Mouse (Mus musculus) heart, embryonic 16.5 days (tissue): ENCODE measurements around the gene AI661453. TPM values are rescaled to one million over a fixed set of nuclear protein-coding genes. Genes with fewer than 3 reads are reported as not detected.

Experiments used
- ATAC-seq: fragments of 200-750 bp; cut with Nextera tagmentation; replicated peaks from 2 replicates; pipeline ENCODE4 v1.8.0; 2017; ENCODE audit warnings: moderate number of reproducible peaks; ENCODE audit not compliant: insufficient read depth, low FRiP score; ENCODE audit errors: extremely low read depth
- H3K27ac ChIP-seq: fragments of 300-500 bp; sonication (generic); 2 replicates; pipeline ENCODE4 v1.5.1; 2014; ENCODE audit warnings: mild to moderate bottlenecking, low read length, control low read depth, moderate library complexity
- H3K27me3 ChIP-seq: fragments of 300-500 bp; sonication (generic); 2 replicates; pipeline ENCODE4 v1.6.1; 2014; ENCODE audit warnings: low read length, mixed read lengths; ENCODE audit not compliant: control insufficient read depth, insufficient read depth
- H3K36me3 ChIP-seq: fragments of 300-500 bp; sonication (generic); 2 replicates; pipeline ENCODE4 v1.6.1; 2014; ENCODE audit not compliant: control insufficient read depth, insufficient read depth
- H3K4me1 ChIP-seq: fragments of 300-500 bp; sonication (generic); 2 replicates; pipeline ENCODE4 v1.6.1; 2014; ENCODE audit warnings: low read length, mixed read lengths; ENCODE audit not compliant: control insufficient read depth, insufficient read depth
- H3K4me2 ChIP-seq: fragments of 300-500 bp; sonication (generic); 2 replicates; pipeline ENCODE4 v1.6.1; 2014; ENCODE audit warnings: low read depth, mild to moderate bottlenecking, control low read depth, low read length
- H3K4me3 ChIP-seq: fragments of 300-500 bp; sonication (generic); 2 replicates; pipeline ENCODE4 v1.5.1; 2014; ENCODE audit warnings: mild to moderate bottlenecking, control low read depth, low read length
- H3K9ac ChIP-seq: fragments of 300-500 bp; sonication (generic); 2 replicates; pipeline ENCODE4 v1.6.1; 2014; ENCODE audit warnings: low read length, control low read depth
- H3K9me3 ChIP-seq: fragments of 300-500 bp; sonication (generic); replicated peaks from 2 replicates; pipeline ENCODE4 v1.6.1; 2016; ENCODE audit warnings: low read length; ENCODE audit not compliant: control insufficient read depth
- WGBS: fragments of 180-500 bp; shearing (Covaris S2); extraction: QIAGEN DNeasy Blood & Tissue Kit; methylation state at CpG from one replicate; pipeline ENCODE4 v1.1.7; 2014; 5-methylcytosine and 5-hydroxymethylcytosine counted together
- polyA plus RNA-seq: library from polyadenylated mRNA; unstranded; fragments of >200 nt; fragmentation: Nextera tagmentation; extraction: Ambion mirVana; gene quantifications from 2 replicates; pipeline ENCODE4 v1.2.1, GENCODE M21; 2015

The AI661453 gene
- polyA plus RNA-seq, 1 experiment from 2014 or later, result 0.77 TPM

DNA sequence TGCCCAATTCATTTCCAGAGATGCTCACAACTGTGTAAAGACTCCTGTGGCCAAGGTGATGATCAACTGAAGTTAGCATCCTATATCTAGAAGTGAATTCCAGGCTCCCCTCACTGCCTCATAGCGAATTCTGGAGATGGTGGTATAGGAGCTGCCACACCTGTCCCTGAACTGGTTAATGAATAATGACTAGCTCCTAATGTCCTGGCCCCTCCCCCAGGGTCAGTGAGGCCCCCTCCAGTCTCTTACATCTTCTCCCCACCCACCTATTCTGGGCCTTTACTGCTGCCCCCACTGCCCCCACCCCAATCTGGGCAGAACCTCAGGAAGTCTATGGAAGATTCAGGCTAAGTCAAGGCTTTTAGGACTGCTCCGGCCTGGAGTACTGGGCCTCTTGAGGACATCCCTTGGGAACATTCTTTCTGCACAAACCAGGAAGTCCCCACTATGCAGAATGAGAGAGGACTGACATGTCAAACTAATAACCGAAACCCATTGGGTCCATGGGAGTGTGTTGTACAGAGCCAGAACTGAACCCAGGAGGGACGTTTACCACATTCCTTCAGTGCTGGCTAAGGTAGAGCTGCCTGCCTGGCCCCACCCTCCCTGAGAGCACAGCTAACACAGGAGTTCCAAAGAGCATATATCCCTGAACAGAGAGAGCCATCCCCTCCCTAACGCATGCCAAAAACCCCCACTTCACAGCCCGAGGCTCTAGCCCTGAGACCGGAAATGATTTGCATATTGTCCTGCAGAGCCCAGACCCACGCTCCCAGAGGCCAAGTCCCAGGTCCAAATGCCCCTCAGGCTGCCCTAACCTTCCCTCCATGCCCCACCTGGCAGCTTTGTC lies 12.3 kb downstream of the AI661453 start:
- Histone ChIP-seq H3K9ac (peak overlapping the region; percentile 16; the same call in 1 of the 2 replicates), H3K27ac (peak overlapping the region; percentile 87), H3K4me1 (peaks cover 69% of the 10 kb centered on the region), H3K27me3 (no peaks in the 10 kb centered on the region), H3K9me3 (no peaks in the 10 kb centered on the region), H3K36me3 (no peaks in the 10 kb centered on the region), H3K4me2 (no peak overlapping the region), H3K4me3 (no peak overlapping the region)
- WGBS, result 25% methylated on average over 8 of the region's 8 CpGs
- ATAC-seq, result no peak

DNA sequence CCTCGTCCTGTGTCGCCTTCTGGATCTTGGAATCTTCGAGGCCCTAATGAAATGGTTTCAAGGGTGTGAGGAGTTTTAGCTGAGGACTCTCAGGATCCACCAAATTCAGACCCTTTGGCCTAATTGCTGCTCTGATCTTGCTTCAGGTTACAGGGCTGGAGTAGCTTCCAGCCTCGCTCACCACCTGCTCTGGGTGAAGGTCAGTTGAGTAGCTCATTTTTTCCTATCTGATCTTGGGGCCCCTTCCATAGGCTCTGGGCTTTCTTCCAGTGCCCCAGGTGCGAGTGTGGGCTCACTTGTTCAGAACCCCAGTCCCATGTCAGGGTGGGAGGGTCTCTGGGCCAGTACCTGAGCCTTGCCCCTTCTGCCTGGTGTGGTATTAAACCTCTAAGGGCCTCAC lies 13.0 kb downstream of the AI661453 start:
- H3K4me1 ChIP-seq, result peaks cover 65% of the 10 kb centered on the region
- ATAC-seq, result no peak
- no peak overlapping the region for H3K4me3 ChIP-seq
- H3K36me3 ChIP-seq, result no peaks in the 10 kb centered on the region
- H3K27me3 ChIP-seq, result no peaks in the 10 kb centered on the region
- no peak overlapping the region; the same call in none of the 2 replicates for H3K9ac ChIP-seq
- 65% methylated on average over 5 of the region's 5 CpGs for WGBS
- no peak overlapping the region for H3K4me2 ChIP-seq
- H3K9me3 ChIP-seq, result no peaks in the 10 kb centered on the region
- peak overlapping the region; percentile 87 for H3K27ac ChIP-seq

DNA sequence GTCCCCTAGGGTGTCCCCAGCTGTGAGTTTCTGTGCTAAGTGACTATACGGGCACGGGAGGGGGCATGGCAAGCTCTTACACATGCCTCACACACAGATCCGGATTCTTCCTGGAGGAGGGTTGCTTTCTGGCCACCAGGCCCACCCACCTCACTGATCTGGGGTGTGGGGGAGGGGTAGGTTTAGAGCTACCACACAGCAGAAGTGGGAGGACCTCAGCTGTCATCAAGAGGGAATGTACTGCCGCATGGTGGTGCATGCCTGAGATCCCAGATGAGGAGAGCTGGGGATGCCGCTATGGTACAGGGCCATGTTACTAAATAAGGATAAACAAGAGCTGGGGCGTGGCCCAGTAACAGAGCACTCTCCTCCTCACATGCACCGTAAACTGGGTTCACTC lies 13.8 kb downstream of the AI661453 start:
- peak overlapping the region; percentile 87 for H3K27ac ChIP-seq
- 26% methylated on average over 7 of the region's 7 CpGs for WGBS
- no peak overlapping the region for H3K4me3 ChIP-seq
- H3K9ac ChIP-seq, result peak overlapping the region; percentile 21; the same call in 1 of the 2 replicates
- no peaks in the 10 kb centered on the region for H3K9me3 ChIP-seq
- peak; percentile 82 for ATAC-seq
- H3K36me3 ChIP-seq, result no peaks in the 10 kb centered on the region
- H3K27me3 ChIP-seq, result no peaks in the 10 kb centered on the region
- peaks cover 72% of the 10 kb centered on the region for H3K4me1 ChIP-seq
- no peak overlapping the region for H3K4me2 ChIP-seq

- Histone ChIP-seq H3K27me3 (no peaks in the 10 kb centered on the region), H3K36me3 (no peaks in the 10 kb centered on the region), H3K27ac (peak overlapping the region; percentile 87), H3K9ac (0 out of 2 replicates have a peak overlapping the region, but pooled peaks have one; percentile 28), H3K9me3 (no peaks in the 10 kb centered on the region), H3K4me2 (no peak overlapping the region), H3K4me3 (no peak overlapping the region), H3K4me1 (peaks cover 70% of the 10 kb centered on the region)
- WGBS, result 60% methylated on average over 12 of the region's 12 CpGs
- no peak for ATAC-seq
These were observed 14.6 kb downstream of the AI661453 start for GRCm38 (mm10) chr17:47450880-47451565.

DNA sequence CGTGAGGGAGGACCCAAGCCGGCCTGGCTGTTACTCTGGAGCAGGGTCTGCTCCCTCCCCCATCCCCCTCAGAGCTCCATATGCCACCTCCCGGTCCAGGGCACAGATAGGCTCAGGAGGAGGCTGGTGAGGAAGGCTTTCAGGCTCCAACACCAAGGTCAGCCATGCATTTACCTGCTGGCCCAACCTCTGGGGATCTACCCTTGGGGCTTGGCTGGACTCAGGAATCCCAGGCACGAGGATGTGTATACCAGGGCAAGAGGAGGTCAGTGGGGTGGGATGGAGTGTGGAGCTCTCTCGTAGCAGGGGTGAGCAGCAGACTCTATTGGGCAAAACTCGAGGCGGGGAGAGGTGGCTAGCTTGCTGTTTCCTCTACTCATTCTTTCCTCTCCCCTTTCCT lies 16.5 kb downstream of the AI661453 start:
- H3K36me3 ChIP-seq, result no peaks in the 10 kb centered on the region
- no peak overlapping the region for H3K4me2 ChIP-seq
- H3K4me3 ChIP-seq, result no peak overlapping the region
- peak overlapping the region; percentile 1; the same call in 1 of the 2 replicates for H3K27ac ChIP-seq
- no peak overlapping the region for H3K9ac ChIP-seq
- peaks cover 60% of the 10 kb centered on the region for H3K4me1 ChIP-seq
- H3K9me3 ChIP-seq, result no peaks in the 10 kb centered on the region
- 36% methylated on average over 7 of the region's 7 CpGs for WGBS
- no peaks in the 10 kb centered on the region for H3K27me3 ChIP-seq
- no peak for ATAC-seq

DNA sequence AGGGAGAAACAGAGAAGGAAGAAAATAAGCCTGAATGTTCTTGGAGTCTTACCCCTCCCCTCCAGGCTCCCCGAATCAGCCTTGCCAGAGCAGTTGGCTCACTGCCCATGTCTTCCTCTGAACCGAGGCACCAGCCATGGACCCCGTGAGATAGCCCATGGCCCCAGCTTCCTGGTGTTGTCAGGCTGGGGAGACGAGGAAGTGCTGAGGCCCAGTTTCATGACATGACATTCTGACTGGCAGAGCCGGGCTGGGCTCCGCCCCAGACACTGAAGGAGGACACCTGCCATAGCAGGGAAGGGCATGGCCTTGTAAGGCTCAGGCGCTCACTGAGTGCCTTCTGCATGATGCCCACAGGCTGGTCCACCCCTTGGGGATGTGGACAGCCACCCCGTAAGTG lies 18.3 kb downstream of the AI661453 start:
- Histone ChIP-seq H3K27ac (0 out of 2 replicates have a peak overlapping the region, but pooled peaks have one; percentile 7), H3K4me2 (no peak overlapping the region), H3K9ac (0 out of 2 replicates have a peak overlapping the region, but pooled peaks have one; percentile 2), H3K27me3 (no peaks in the 10 kb centered on the region), H3K36me3 (no peaks in the 10 kb centered on the region), H3K4me3 (no peak overlapping the region), H3K9me3 (no peaks in the 10 kb centered on the region), H3K4me1 (peaks cover 49% of the 10 kb centered on the region)
- ATAC-seq, result 0 out of 2 replicates have a peak, but pooled peaks have one; percentile 15
- 35% methylated on average over 8 of the region's 8 CpGs for WGBS

- ATAC-seq, result no peak
These were observed 21.9 kb downstream of the AI661453 start for GRCm38 (mm10) chr17:47458310-47458709.

DNA sequence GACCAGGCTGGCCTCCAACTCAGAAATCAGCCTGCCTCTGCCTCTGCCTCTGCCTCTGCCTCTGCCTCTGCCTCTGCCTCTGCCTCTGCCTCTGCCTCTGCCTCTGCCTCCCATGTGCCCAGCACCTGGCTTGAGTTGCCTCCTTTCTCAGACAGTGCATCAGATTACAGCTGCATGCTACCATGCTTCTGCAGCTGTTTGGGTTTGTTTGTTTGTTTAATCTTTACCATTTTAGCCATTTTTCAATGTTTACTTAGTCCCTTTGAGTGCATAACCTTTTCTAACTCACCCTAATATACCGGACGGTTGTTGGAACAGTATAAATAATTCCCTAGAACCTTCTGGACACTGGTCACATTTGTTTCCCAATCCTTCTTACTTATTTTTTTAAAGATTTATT lies 22.5 kb downstream of the AI661453 start:
- H3K27me3 ChIP-seq, result no peaks in the 10 kb centered on the region
- peaks cover 37% of the 10 kb centered on the region for H3K4me1 ChIP-seq
- H3K9ac ChIP-seq, result no peak overlapping the region
- no peak overlapping the region for H3K4me2 ChIP-seq
- 92% methylated on average over 2 of the region's 2 CpGs for WGBS
- H3K9me3 ChIP-seq, result no peaks in the 10 kb centered on the region
- no peaks in the 10 kb centered on the region for H3K36me3 ChIP-seq
- H3K27ac ChIP-seq, result no peak overlapping the region
- ATAC-seq, result no peak
- H3K4me3 ChIP-seq, result no peak overlapping the region

More at GRCm38 (mm10) chr17:47458310-47458709, 21.9 kb downstream of the AI661453 start:
- Histone ChIP-seq H3K9ac (no peak overlapping the region), H3K4me2 (no peak overlapping the region), H3K4me1 (peaks cover 40% of the 10 kb centered on the region), H3K4me3 (no peak overlapping the region), H3K9me3 (no peaks in the 10 kb centered on the region), H3K27ac (no peak overlapping the region), H3K36me3 (no peaks in the 10 kb centered on the region), H3K27me3 (no peaks in the 10 kb centered on the region)
- 61% methylated on average over 13 of the region's 13 CpGs for WGBS
